Mouse (Mus musculus) stomach, postnatal 0 days (tissue): ENCODE data around the gene Ppp1r2.

Source experiments
- CTCF ChIP-seq: IDR thresholded peaks from 2 replicates; pipeline ENCODE4 v1.5.1; 2016; ENCODE audit warnings: antibody characterized with exemption, low read depth, mild to moderate bottlenecking, moderate library complexity
- EP300 ChIP-seq: optimal IDR thresholded peaks from 2 replicates; pipeline ENCODE3; 2016; ENCODE audit warnings: antibody characterized with exemption

DNA sequence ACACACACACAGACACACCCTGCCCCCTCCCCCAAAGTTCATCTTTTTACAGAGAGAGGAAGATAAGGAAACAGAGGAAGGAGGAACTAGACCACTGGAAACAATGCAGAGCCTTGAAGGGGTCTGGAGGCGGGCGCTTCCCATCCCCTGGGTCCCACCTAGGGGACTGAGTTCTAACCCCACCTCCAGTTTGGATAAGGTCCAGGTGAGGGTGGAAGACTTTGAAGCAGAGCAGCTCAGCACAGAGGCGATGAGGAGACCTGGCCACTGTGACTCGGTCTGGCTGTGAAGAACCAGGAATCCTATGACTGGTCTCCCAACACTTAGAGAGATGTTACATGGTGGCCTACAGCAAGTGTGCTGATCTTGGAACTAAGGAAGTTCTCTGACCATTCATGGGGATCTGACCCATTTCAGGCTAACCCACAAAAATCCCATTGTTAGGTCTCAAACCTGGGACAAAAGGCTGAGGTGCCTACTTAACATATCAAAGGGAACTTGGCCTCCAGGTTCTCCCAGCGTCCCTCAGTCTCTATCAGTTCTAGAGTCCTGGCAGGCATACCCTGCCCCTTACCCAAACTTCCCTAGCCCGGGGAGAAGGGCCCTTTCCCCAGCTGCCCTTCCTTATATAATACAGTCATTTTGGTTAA is 25.9 kb upstream of the Ppp1r2 start:
- TF ChIP-seq CTCF, result no peak
- no peak for TF ChIP-seq EP300
